Mouse (Mus musculus): ENCODE data around the gene Tnfaip3. TPM values are rescaled to one million over a fixed set of nuclear protein-coding genes. Genes with fewer than 3 reads are reported as not detected.

Gene Tnfaip3
- polyA plus RNA-seq, 1 experiment from 2014 or later: 3.5 TPM

DNA sequence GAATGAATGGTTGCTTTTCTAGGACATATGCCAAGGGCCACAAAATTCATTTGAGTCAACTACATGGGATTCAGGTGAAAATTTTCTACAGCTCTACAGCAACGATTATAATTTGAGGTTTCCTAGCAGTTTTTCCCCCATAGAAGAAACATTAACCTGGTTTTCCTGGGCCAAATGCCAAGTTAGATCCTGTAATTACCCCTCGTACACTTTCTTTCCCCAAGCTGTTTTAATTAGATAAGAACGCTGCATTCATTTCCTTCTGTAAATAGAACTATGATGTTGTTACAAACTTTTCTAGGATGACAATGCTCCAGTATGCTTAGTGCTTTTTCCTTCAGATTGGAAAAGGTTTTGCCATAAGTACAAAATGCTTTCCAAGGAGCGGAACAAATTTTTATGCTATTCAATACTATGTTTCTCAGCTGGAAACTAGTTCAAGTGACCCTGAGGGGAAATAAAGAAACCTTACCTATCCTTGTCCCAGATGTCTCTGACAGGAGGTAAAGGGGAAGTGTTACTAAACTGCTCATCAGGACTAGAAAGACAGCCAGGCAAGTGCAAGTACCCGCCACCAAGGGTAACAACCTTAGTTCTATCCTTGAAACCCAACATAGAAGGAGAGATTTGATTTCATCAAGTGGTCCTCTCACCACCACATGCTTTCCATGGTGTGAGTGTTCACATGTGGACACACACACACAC lies 8.3 kb upstream of the Tnfaip3 start:
- H3K27ac ChIP-seq (ENCODE audit: low read depth, low read length): no peak overlapping the region
- H3K36me3 ChIP-seq (ENCODE audit: control insufficient read depth, insufficient read depth, low read length): no peaks in the 10 kb centered on the region
- no peaks in the 10 kb centered on the region for H3K9me3 ChIP-seq (ENCODE audit: control insufficient read depth, low read length)
- no peak overlapping the region for H3K4me2 ChIP-seq (replicated peaks; ENCODE audit: low read depth, low read length)
- H3K27me3 ChIP-seq (ENCODE audit: control insufficient read depth, insufficient read depth, low read length): no peaks in the 10 kb centered on the region
- no peaks in the 10 kb centered on the region for H3K4me1 ChIP-seq (ENCODE audit: control insufficient read depth, insufficient read depth, low read length)
- no peak for ATAC-seq (ENCODE audit: low FRiP score, low TSS enrichment)
- H3K4me3 ChIP-seq (ENCODE audit: low read length): no peak overlapping the region
- WGBS: 70% methylated on average over 5 of the region's 5 CpGs
- H3K9ac ChIP-seq (ENCODE audit: low read depth, low read length): no peak overlapping the region

GRCm38 (mm10) chr10:19022272-19022671 lies 6.8 kb upstream of the Tnfaip3 start:
- WGBS: 84% methylated on average over 1 of the region's 1 CpGs
- Histone ChIP-seq H3K9me3 (ENCODE audit: control insufficient read depth, low read length) (no peaks in the 10 kb centered on the region), H3K4me1 (ENCODE audit: control insufficient read depth, insufficient read depth, low read length) (no peaks in the 10 kb centered on the region), H3K9ac (ENCODE audit: low read depth, low read length) (no peak overlapping the region), H3K36me3 (ENCODE audit: control insufficient read depth, insufficient read depth, low read length) (no peaks in the 10 kb centered on the region), H3K4me3 (ENCODE audit: low read length) (no peak overlapping the region), H3K27me3 (ENCODE audit: control insufficient read depth, insufficient read depth, low read length) (no peaks in the 10 kb centered on the region), H3K27ac (ENCODE audit: low read depth, low read length) (no peak overlapping the region), H3K4me2 (replicated peaks; ENCODE audit: low read depth, low read length) (no peak overlapping the region)
- no peak for ATAC-seq (ENCODE audit: low FRiP score, low TSS enrichment)

- no peak overlapping the region for H3K9ac ChIP-seq (ENCODE audit: low read depth, low read length)
- H3K27me3 ChIP-seq (ENCODE audit: control insufficient read depth, insufficient read depth, low read length): no peaks in the 10 kb centered on the region
- ATAC-seq (ENCODE audit: low FRiP score, low TSS enrichment): no peak
- H3K4me3 ChIP-seq (ENCODE audit: low read length): no peak overlapping the region
- no peak overlapping the region for H3K27ac ChIP-seq (ENCODE audit: low read depth, low read length)
- no peaks in the 10 kb centered on the region for H3K9me3 ChIP-seq (ENCODE audit: control insufficient read depth, low read length)
- 23% methylated on average over 4 of the region's 4 CpGs for WGBS
- no peaks in the 10 kb centered on the region for H3K36me3 ChIP-seq (ENCODE audit: control insufficient read depth, insufficient read depth, low read length)
- no peak overlapping the region for H3K4me2 ChIP-seq (replicated peaks; ENCODE audit: low read depth, low read length)
- H3K4me1 ChIP-seq (ENCODE audit: control insufficient read depth, insufficient read depth, low read length): 0 out of 2 replicates have a peak, but pooled peaks cover 3% of the 10 kb centered on the region
Measured at GRCm38 (mm10) chr10:19016823-19017471, 1.5 kb upstream of the Tnfaip3 start.

DNA sequence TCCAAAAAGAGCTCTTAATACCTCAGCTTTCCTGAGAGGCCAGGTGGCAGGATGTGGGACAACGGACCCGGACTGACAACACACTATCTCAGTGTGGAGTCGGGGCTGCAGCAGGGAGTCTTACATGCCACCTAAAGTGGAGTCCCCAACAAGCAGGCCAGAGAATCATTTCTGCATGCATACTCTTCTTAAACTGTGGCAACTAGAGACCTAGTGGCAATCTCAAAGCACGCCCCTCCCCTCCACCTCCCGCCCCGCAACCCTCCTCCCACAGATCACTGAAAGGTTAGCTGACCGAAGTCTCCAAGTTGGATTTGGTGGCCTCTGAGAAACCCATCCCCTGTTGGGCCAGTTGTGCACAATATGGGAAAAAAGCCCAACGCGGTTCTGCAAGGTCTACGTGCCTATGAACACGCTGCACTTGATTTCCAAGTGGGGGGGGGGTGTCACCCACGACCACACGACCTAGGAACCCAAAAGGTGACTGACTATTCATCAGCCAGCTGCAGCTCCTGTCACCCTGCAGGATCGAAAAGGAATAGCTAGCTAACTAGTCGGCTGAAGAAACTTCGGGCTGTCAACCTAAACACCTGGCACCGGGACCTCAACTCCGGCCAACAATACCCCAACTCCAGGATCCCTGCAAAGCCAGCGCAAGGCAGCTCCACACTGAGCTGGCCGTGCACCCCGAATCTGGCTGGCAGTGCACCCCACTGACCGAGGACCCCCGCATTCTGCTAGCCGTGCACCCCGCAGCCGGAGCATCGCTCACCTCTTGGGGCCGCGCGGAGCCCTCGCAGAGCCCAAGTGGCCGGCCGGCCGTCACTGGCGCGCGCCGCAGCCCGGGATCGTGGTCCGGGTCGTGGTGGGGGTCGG lies 838 bp downstream of the Tnfaip3 start:
- H3K36me3 ChIP-seq (ENCODE audit: control insufficient read depth, insufficient read depth, low read length): no peaks in the 10 kb centered on the region
- peak overlapping the region; percentile 52; the same call in 1 of the 2 replicates for H3K27ac ChIP-seq (ENCODE audit: low read depth, low read length)
- 0 out of 2 replicates have a peak, but pooled peaks cover 3% of the 10 kb centered on the region for H3K4me1 ChIP-seq (ENCODE audit: control insufficient read depth, insufficient read depth, low read length)
- under 1% methylated on average over 31 of the region's 43 CpGs for WGBS
- no peaks in the 10 kb centered on the region for H3K27me3 ChIP-seq (ENCODE audit: control insufficient read depth, insufficient read depth, low read length)
- peak overlapping the region; percentile 89 for H3K4me2 ChIP-seq (replicated peaks; ENCODE audit: low read depth, low read length)
- H3K9ac ChIP-seq (ENCODE audit: low read depth, low read length): peak overlapping the region; percentile 66
- no peaks in the 10 kb centered on the region for H3K9me3 ChIP-seq (ENCODE audit: control insufficient read depth, low read length)
- peak overlapping the region; percentile 70 for H3K4me3 ChIP-seq (ENCODE audit: low read length)
- peak; percentile 11 for ATAC-seq (ENCODE audit: low FRiP score, low TSS enrichment)

DNA sequence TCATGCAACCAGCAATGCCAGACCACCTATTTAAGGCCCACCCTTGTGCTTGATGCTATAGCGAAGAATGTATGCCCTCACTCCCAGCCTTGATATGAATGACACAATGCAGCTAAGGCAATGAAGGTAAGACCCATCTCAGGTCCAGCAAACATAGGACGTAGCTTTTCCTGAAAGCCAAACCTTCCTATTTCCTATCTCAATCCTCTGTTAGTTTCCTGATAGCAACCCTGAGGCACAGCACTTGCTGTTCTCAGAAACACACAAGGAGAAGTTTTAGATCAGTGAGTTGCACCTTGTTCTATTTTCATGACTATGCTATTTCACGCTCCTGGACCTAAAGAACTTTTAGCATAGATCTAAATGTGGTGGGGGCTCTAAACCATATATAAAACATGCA lies 2.1 kb downstream of the Tnfaip3 start:
- Histone ChIP-seq H3K4me2 (replicated peaks; ENCODE audit: low read depth, low read length) (0 out of 2 replicates have a peak overlapping the region, but pooled peaks have one; percentile 10), H3K9me3 (ENCODE audit: control insufficient read depth, low read length) (no peaks in the 10 kb centered on the region), H3K27me3 (ENCODE audit: control insufficient read depth, insufficient read depth, low read length) (no peaks in the 10 kb centered on the region), H3K36me3 (ENCODE audit: control insufficient read depth, insufficient read depth, low read length) (no peaks in the 10 kb centered on the region), H3K27ac (ENCODE audit: low read depth, low read length) (no peak overlapping the region), H3K4me3 (ENCODE audit: low read length) (no peak overlapping the region), H3K9ac (ENCODE audit: low read depth, low read length) (no peak overlapping the region), H3K4me1 (ENCODE audit: control insufficient read depth, insufficient read depth, low read length) (0 out of 2 replicates have a peak, but pooled peaks cover 3% of the 10 kb centered on the region)
- no peak for ATAC-seq (ENCODE audit: low FRiP score, low TSS enrichment)
- 83% methylated on average over 3 of the region's 3 CpGs for WGBS

GRCm38 (mm10) chr10:19012616-19013015 lies 2.8 kb downstream of the Tnfaip3 start:
- Histone ChIP-seq H3K4me3 (ENCODE audit: low read length) (no peak overlapping the region), H3K4me1 (ENCODE audit: control insufficient read depth, insufficient read depth, low read length) (0 out of 2 replicates have a peak, but pooled peaks cover 3% of the 10 kb centered on the region), H3K9me3 (ENCODE audit: control insufficient read depth, low read length) (no peaks in the 10 kb centered on the region), H3K9ac (ENCODE audit: low read depth, low read length) (no peak overlapping the region), H3K36me3 (ENCODE audit: control insufficient read depth, insufficient read depth, low read length) (no peaks in the 10 kb centered on the region), H3K27me3 (ENCODE audit: control insufficient read depth, insufficient read depth, low read length) (no peaks in the 10 kb centered on the region), H3K27ac (ENCODE audit: low read depth, low read length) (no peak overlapping the region), H3K4me2 (replicated peaks; ENCODE audit: low read depth, low read length) (no peak overlapping the region)
- no peak for ATAC-seq (ENCODE audit: low FRiP score, low TSS enrichment)
- 84% methylated on average over 3 of the region's 3 CpGs for WGBS

GRCm38 (mm10) chr10:19011832-19012440 lies 3.5 kb downstream of the Tnfaip3 start:
- H3K4me1 ChIP-seq (ENCODE audit: control insufficient read depth, insufficient read depth, low read length): 0 out of 2 replicates have a peak, but pooled peaks cover 3% of the 10 kb centered on the region
- H3K9ac ChIP-seq (ENCODE audit: low read depth, low read length): no peak overlapping the region
- no peaks in the 10 kb centered on the region for H3K36me3 ChIP-seq (ENCODE audit: control insufficient read depth, insufficient read depth, low read length)
- 83% methylated on average over 7 of the region's 7 CpGs for WGBS
- no peaks in the 10 kb centered on the region for H3K9me3 ChIP-seq (ENCODE audit: control insufficient read depth, low read length)
- H3K27ac ChIP-seq (ENCODE audit: low read depth, low read length): no peak overlapping the region
- H3K4me3 ChIP-seq (ENCODE audit: low read length): no peak overlapping the region
- H3K4me2 ChIP-seq (replicated peaks; ENCODE audit: low read depth, low read length): no peak overlapping the region
- no peak for ATAC-seq (ENCODE audit: low FRiP score, low TSS enrichment)
- no peaks in the 10 kb centered on the region for H3K27me3 ChIP-seq (ENCODE audit: control insufficient read depth, insufficient read depth, low read length)

- H3K27me3 ChIP-seq (ENCODE audit: control insufficient read depth, insufficient read depth, low read length): no peaks in the 10 kb centered on the region
- 86% methylated on average over 8 of the region's 8 CpGs for WGBS
- peaks cover 5% of the 10 kb centered on the region; the same call in 1 of the 2 replicates for H3K36me3 ChIP-seq (ENCODE audit: control insufficient read depth, insufficient read depth, low read length)
- no peaks in the 10 kb centered on the region for H3K4me1 ChIP-seq (ENCODE audit: control insufficient read depth, insufficient read depth, low read length)
- H3K4me3 ChIP-seq (ENCODE audit: low read length): no peak overlapping the region
- H3K4me2 ChIP-seq (replicated peaks; ENCODE audit: low read depth, low read length): no peak overlapping the region
- ATAC-seq (ENCODE audit: low FRiP score, low TSS enrichment): no peak
- no peak overlapping the region for H3K9ac ChIP-seq (ENCODE audit: low read depth, low read length)
- H3K27ac ChIP-seq (ENCODE audit: low read depth, low read length): no peak overlapping the region
- no peaks in the 10 kb centered on the region for H3K9me3 ChIP-seq (ENCODE audit: control insufficient read depth, low read length)
Measured at GRCm38 (mm10) chr10:19010414-19010813, 5.0 kb downstream of the Tnfaip3 start.
